Mouse (Mus musculus) embryonic facial prominence, embryonic 13.5 days (tissue): ENCODE measurements around the gene Spryd4. TPM values are rescaled to one million over a fixed set of nuclear protein-coding genes. Genes with fewer than 3 reads are reported as not detected.
"Not testable (repeated sequence)": the region's sequence is repeated elsewhere in the genome, so short reads cannot be mapped to it uniquely, and the experiment has no call there.

Source experiments
- ATAC-seq: fragments of 200-750 bp; cut with Nextera tagmentation; 2 replicates; pipeline ENCODE4 v1.8.0; 2017; ENCODE audit warnings: low read depth; ENCODE audit not compliant: insufficient number of reproducible peaks, insufficient read depth, low FRiP score, low TSS enrichment
- H3K27ac ChIP-seq: fragments of 300-500 bp; sonication (generic); 2 replicates; pipeline ENCODE4 v1.5.1; 2015; ENCODE audit warnings: moderate library complexity, mild to moderate bottlenecking, inconsistent platforms
- H3K27me3 ChIP-seq: fragments of 300-500 bp; sonication (generic); 2 replicates; pipeline ENCODE4 v1.6.1; 2015; ENCODE audit warnings: mild to moderate bottlenecking, inconsistent platforms
- H3K36me3 ChIP-seq: fragments of 300-500 bp; sonication (generic); 2 replicates; pipeline ENCODE4 v1.6.1; 2015; ENCODE audit warnings: mild to moderate bottlenecking, inconsistent platforms
- H3K4me1 ChIP-seq: fragments of 300-500 bp; sonication (generic); 2 replicates; pipeline ENCODE4 v1.6.1; 2015; ENCODE audit warnings: inconsistent platforms
- H3K4me2 ChIP-seq: fragments of 300-500 bp; sonication (generic); 2 replicates; pipeline ENCODE4 v1.6.1; 2015; ENCODE audit warnings: moderate library complexity, mild to moderate bottlenecking, inconsistent platforms
- H3K4me3 ChIP-seq: fragments of 300-500 bp; sonication (generic); 2 replicates; pipeline ENCODE4 v1.5.1; 2015; ENCODE audit warnings: mild to moderate bottlenecking, inconsistent platforms
- H3K9ac ChIP-seq: fragments of 300-500 bp; sonication (generic); 2 replicates; pipeline ENCODE4 v1.6.1; 2015; ENCODE audit warnings: mild to moderate bottlenecking, inconsistent platforms
- H3K9me3 ChIP-seq: fragments of 300-500 bp; sonication (generic); 2 replicates; pipeline ENCODE4 v1.6.1; 2016; ENCODE audit warnings: inconsistent platforms
- WGBS: fragments of 180-500 bp; shearing (Covaris S2); methylation state at CpG from one replicate; pipeline ENCODE4 v1.1.7; 2015; ENCODE audit warnings: mixed read lengths; 5-methylcytosine and 5-hydroxymethylcytosine counted together
- polyA plus RNA-seq: library from polyadenylated mRNA; unstranded; fragments of >200 nt; fragmentation: Nextera tagmentation; extraction: Ambion mirVana; gene quantifications from 2 replicates; pipeline ENCODE4 v1.2.1, GENCODE M21; 2015

Spryd4 gene
- polyA plus RNA-seq, 1 experiment from 2014 or later, result 32.3 TPM

DNA sequence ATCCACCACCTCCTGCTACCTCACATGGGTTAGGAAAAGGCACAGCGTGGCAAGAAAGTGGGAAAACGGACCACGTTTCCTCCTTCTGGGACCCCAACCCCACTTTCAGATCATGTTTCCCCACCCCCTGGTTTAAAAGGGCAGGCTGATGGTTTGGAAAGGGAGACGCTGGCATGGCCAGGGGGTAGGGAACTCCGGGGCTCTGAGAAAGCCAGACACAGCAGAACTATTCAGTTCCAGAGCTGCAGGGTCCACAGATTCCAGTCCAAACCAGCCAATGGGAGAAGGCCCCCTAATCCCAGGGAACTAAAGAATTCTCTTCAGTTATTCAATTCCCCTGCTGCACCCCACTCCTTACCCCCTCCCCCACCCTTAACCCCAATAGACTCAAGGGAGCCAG lies 13.5 kb upstream of the Spryd4 start:
- 10% methylated on average over 5 of the region's 5 CpGs for WGBS
- no peak; the same call in 1 of the 2 replicates for ATAC-seq
- no peak overlapping the region for H3K4me3 ChIP-seq
- 0 out of 2 replicates have a peak overlapping the region, but pooled peaks have one; percentile 32 for H3K9ac ChIP-seq
- no peak overlapping the region for H3K4me2 ChIP-seq
- H3K27ac ChIP-seq, result peak overlapping the region; percentile 74
- no peaks in the 10 kb centered on the region for H3K36me3 ChIP-seq
- no peaks in the 10 kb centered on the region for H3K9me3 ChIP-seq
- H3K4me1 ChIP-seq, result peaks cover 25% of the 10 kb centered on the region
- no peaks in the 10 kb centered on the region for H3K27me3 ChIP-seq

GRCm38 (mm10) chr10:128221533-128222286 lies 10.1 kb upstream of the Spryd4 start:
- no peak overlapping the region for H3K9ac ChIP-seq
- 49% methylated on average over 16 of the region's 16 CpGs for WGBS
- H3K27me3 ChIP-seq, result no peaks in the 10 kb centered on the region
- no peak overlapping the region for H3K27ac ChIP-seq
- no peak overlapping the region for H3K4me2 ChIP-seq
- peaks cover 20% of the 10 kb centered on the region for H3K4me1 ChIP-seq
- no peak overlapping the region for H3K4me3 ChIP-seq
- H3K36me3 ChIP-seq, result no peaks in the 10 kb centered on the region
- H3K9me3 ChIP-seq, result no peaks in the 10 kb centered on the region
- ATAC-seq, result no peak

DNA sequence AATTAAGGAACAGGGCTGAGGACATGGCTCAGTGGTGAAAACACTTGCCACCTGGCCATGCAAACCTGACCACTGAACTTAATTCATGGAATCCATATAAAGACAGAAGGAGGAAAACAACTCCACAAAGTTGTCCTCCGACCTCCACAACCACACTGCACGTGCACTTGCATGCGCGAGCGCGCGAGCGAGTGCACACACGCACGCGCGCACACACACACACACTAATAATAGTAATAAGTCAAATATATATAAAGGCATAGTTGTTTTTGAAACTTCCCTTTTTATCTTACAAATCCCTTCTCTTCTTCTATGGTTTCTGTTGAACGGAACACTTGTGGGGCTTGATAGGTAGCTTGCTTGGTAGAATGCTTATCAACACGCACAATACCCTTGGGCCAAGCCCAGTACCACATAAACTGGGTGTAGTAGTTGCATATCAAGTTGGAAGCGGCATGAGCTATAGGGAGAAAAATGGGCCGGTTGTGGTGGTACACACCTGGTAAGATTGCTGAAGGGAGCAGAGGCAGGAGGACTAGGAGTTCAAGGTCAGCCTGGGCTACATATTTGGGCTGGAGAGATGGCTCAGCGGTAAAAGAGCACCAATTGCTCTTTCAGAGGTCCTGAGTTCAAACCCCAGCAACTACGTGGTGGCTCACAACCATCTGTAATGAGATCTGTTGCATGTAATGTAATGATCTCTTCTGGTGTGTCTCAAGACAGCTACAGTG lies 6.9 kb upstream of the Spryd4 start:
- Histone ChIP-seq H3K27me3 (peaks cover 6% of the 10 kb centered on the region; the same call in 1 of the 2 replicates), H3K9me3 (no peaks in the 10 kb centered on the region), H3K4me2 (no peak overlapping the region), H3K4me1 (no peaks in the 10 kb centered on the region), H3K4me3 (no peak overlapping the region), H3K36me3 (no peaks in the 10 kb centered on the region), H3K27ac (no peak overlapping the region), H3K9ac (no peak overlapping the region)
- ATAC-seq, result no peak
- WGBS, result 94% methylated on average over 18 of the region's 18 CpGs

- WGBS, result 81% methylated on average over 5 of the region's 5 CpGs
These were observed 3.4 kb upstream of the Spryd4 start for GRCm38 (mm10) chr10:128214981-128215380.

GRCm38 (mm10) chr10:128214112-128214511 lies 2.5 kb upstream of the Spryd4 start:
- not testable (repeated sequence) for H3K36me3 ChIP-seq, H3K27ac ChIP-seq, H3K9ac ChIP-seq, H3K9me3 ChIP-seq, H3K27me3 ChIP-seq, ATAC-seq, H3K4me3 ChIP-seq, H3K4me2 ChIP-seq
- WGBS, result 91% methylated on average over 4 of the region's 4 CpGs
- H3K4me1 ChIP-seq, result peaks cover 13% of the 10 kb centered on the region

More at GRCm38 (mm10) chr10:128214981-128215380, 3.4 kb upstream of the Spryd4 start:
- Histone ChIP-seq H3K9ac (no peak overlapping the region), H3K4me3 (no peak overlapping the region), H3K27ac (no peak overlapping the region), H3K4me1 (peaks cover 12% of the 10 kb centered on the region), H3K36me3 (no peaks in the 10 kb centered on the region), H3K9me3 (no peaks in the 10 kb centered on the region), H3K27me3 (peaks cover 6% of the 10 kb centered on the region; the same call in 1 of the 2 replicates), H3K4me2 (no peak overlapping the region)
- ATAC-seq, result no peak

- peak; percentile 58 for ATAC-seq
- Histone ChIP-seq H3K9ac (peak overlapping the region; percentile 53; the same call in 1 of the 2 replicates), H3K4me2 (peak overlapping the region; percentile 91), H3K36me3 (peaks cover 9% of the 10 kb centered on the region), H3K27ac (peak overlapping the region; percentile 71), H3K4me3 (peak overlapping the region; percentile 38), H3K27me3 (peaks cover 6% of the 10 kb centered on the region; the same call in 1 of the 2 replicates), H3K4me1 (peaks cover 13% of the 10 kb centered on the region), H3K9me3 (no peaks in the 10 kb centered on the region)
- WGBS, result 2% methylated on average over 18 of the region's 18 CpGs
These were observed 1.3 kb upstream of the Spryd4 start for GRCm38 (mm10) chr10:128212871-128213323.

- H3K27ac ChIP-seq, result no peak overlapping the region; the same call in 1 of the 2 replicates
These were observed 541 bp upstream of the Spryd4 start for GRCm38 (mm10) chr10:128212148-128212547.

DNA sequence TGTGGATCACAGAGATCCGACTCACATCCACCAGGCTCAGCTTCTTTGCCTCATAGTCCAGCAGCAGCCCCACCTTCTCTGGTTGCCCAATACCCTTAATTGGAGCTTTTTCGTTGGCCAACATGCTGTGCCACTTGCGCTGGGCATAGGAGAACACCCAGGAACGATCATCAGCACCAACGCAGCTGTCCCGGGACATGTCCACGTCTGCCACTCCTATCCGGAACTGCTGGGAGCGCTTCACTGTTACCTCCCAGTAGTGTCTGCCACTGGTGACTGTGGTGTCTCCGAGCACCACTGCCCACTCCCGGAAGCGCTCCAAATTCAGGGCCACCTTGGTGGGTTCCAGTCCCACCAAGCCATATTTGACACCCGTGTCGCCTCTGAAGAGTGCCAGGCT lies 653 bp downstream of the Spryd4 start:
- H3K27ac ChIP-seq, result no peak overlapping the region
- H3K27me3 ChIP-seq, result peaks cover 6% of the 10 kb centered on the region; the same call in 1 of the 2 replicates
- peak overlapping the region; percentile 78 for H3K9ac ChIP-seq
- peak overlapping the region; percentile 91 for H3K4me2 ChIP-seq
- ATAC-seq, result no peak
- peak overlapping the region; percentile 68 for H3K4me3 ChIP-seq
- no peaks in the 10 kb centered on the region for H3K9me3 ChIP-seq
- peaks cover 13% of the 10 kb centered on the region for H3K4me1 ChIP-seq
- WGBS, result 29% methylated on average over 14 of the region's 14 CpGs
- H3K36me3 ChIP-seq, result peaks cover 19% of the 10 kb centered on the region

More at GRCm38 (mm10) chr10:128212148-128212547, 541 bp upstream of the Spryd4 start:
- 36% methylated on average over 6 of the region's 6 CpGs for WGBS
- no peak for ATAC-seq
- Histone ChIP-seq H3K4me2 (peak overlapping the region; percentile 91), H3K4me3 (peak overlapping the region; percentile 68), H3K9me3 (no peaks in the 10 kb centered on the region), H3K4me1 (peaks cover 13% of the 10 kb centered on the region), H3K9ac (peak overlapping the region; percentile 78; the same call in 1 of the 2 replicates), H3K27me3 (peaks cover 6% of the 10 kb centered on the region; the same call in 1 of the 2 replicates), H3K36me3 (peaks cover 14% of the 10 kb centered on the region)

DNA sequence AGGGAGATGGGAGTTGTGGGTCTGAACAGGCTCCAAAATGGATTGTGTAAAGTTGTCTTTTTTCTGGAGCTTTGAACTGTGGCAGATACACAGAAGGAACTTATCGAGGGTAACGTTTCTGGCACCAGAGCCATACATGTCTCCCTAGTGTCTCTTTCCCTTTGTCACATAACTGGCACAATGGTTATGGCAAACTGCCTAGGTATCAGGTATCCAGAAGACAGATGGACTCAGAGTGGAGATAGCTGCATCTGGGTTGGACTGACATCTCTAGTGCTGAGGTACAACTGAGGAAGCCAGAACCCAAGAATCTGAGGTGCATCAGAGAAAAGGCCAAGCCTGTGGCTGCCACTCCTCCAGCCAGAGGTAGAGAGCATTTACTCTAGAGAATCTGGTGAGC lies 1.5 kb downstream of the Spryd4 start:
- H3K9ac ChIP-seq, result no peak overlapping the region; the same call in 1 of the 2 replicates
- peaks cover 13% of the 10 kb centered on the region for H3K4me1 ChIP-seq
- no peak for ATAC-seq
- 93% methylated on average over 2 of the region's 2 CpGs for WGBS
- no peaks in the 10 kb centered on the region for H3K9me3 ChIP-seq
- H3K36me3 ChIP-seq, result peaks cover 19% of the 10 kb centered on the region
- no peak overlapping the region for H3K27ac ChIP-seq
- H3K4me3 ChIP-seq, result no peak overlapping the region
- 0 out of 2 replicates have a peak overlapping the region, but pooled peaks have one; percentile 91 for H3K4me2 ChIP-seq
- peaks cover 6% of the 10 kb centered on the region; the same call in 1 of the 2 replicates for H3K27me3 ChIP-seq

- H3K27ac ChIP-seq, result no peak overlapping the region
- ATAC-seq, result no peak
- no peak overlapping the region for H3K4me2 ChIP-seq
- 91% methylated on average over 11 of the region's 11 CpGs for WGBS
- H3K36me3 ChIP-seq, result peaks cover 19% of the 10 kb centered on the region
- no peak overlapping the region for H3K9ac ChIP-seq
- H3K9me3 ChIP-seq, result no peaks in the 10 kb centered on the region
- H3K4me3 ChIP-seq, result no peak overlapping the region
- H3K27me3 ChIP-seq, result peaks cover 4% of the 10 kb centered on the region; the same call in 1 of the 2 replicates
- peaks cover 16% of the 10 kb centered on the region for H3K4me1 ChIP-seq
These were observed 2.1 kb downstream of the Spryd4 start for GRCm38 (mm10) chr10:128209311-128210009.

GRCm38 (mm10) chr10:128208326-128208725 lies 3.3 kb downstream of the Spryd4 start:
- peaks cover 19% of the 10 kb centered on the region for H3K36me3 ChIP-seq
- H3K4me3 ChIP-seq, result no peak overlapping the region
- H3K4me1 ChIP-seq, result peaks cover 25% of the 10 kb centered on the region
- H3K9ac ChIP-seq, result no peak overlapping the region
- no peak overlapping the region for H3K4me2 ChIP-seq
- ATAC-seq, result no peak
- H3K27me3 ChIP-seq, result no peaks in the 10 kb centered on the region
- H3K9me3 ChIP-seq, result no peaks in the 10 kb centered on the region
- WGBS, result 91% methylated on average over 10 of the region's 10 CpGs
- no peak overlapping the region for H3K27ac ChIP-seq
